Mouse (Mus musculus) heart, postnatal 36 days (tissue): ENCODE measurements around the gene Fbxo17. TPM values are rescaled to one million over a fixed set of nuclear protein-coding genes. Genes with fewer than 3 reads are reported as not detected.

Experiments used
- total RNA-seq, 2 experiments: library from RNA; stranded (reverse); gene quantifications; 2 replicates each; pipeline ENCODE4 v1.2.3; 2021

The Fbxo17 gene
- total RNA-seq, 2 experiments from 2014 or later = 0.46 to 0.53 TPM

Other genes starting within 250 kb of the Fbxo17 start
- gene Ifnl2, start 206.3 kb upstream of the Fbxo17 start, total RNA-seq = not detected
- gene Ifnl3, start 194.0 kb upstream of the Fbxo17 start, total RNA-seq = not detected
- gene Sycn, start 175.9 kb upstream of the Fbxo17 start, total RNA-seq = not detected
- gene Nccrp1, start 169.6 kb upstream of the Fbxo17 start, total RNA-seq = not detected
- gene Samd4b, start 118.7 kb upstream of the Fbxo17 start, total RNA-seq = 10 to 100 TPM; 20.5 to 24.5 TPM
- 1 to 10 TPM; 7.3 to 7.4 TPM for gene Pak4, start 118.6 kb upstream of the Fbxo17 start, total RNA-seq
- gene Acp7, start 85.5 kb upstream of the Fbxo17 start, total RNA-seq = not detected
- under 1 TPM in 1 of 2 experiments, not detected in 1; 0.22 TPM for gene Fbxo27, start 24.0 kb upstream of the Fbxo17 start, total RNA-seq
- 10 to 100 TPM; 53.9 to 54.1 TPM for gene Mrps12, start 25.0 kb downstream of the Fbxo17 start, total RNA-seq
- gene Sars2, start 25.2 kb downstream of the Fbxo17 start, total RNA-seq = 10 to 100 TPM; 14.6 to 16.3 TPM
- not detected for gene Ccer2, start 39.4 kb downstream of the Fbxo17 start, total RNA-seq
- gene Sirt2, start 49.9 kb downstream of the Fbxo17 start, total RNA-seq = 10 to 100 TPM; 85.1 to 87.0 TPM
- 10 to 100 TPM; 25.4 to 27.0 TPM for gene Nfkbib, start 50.7 kb downstream of the Fbxo17 start, total RNA-seq
- 1 to 10 TPM; 1.8 to 1.9 TPM for gene Rinl, start 72.2 kb downstream of the Fbxo17 start, total RNA-seq
- 100 to 1,000 TPM; 240 to 277 TPM for gene Hnrnpl, start 91.7 kb downstream of the Fbxo17 start, total RNA-seq
- 1,000 to 10,000 TPM; 1,832 to 1,909 TPM for gene Ech1, start 108.4 kb downstream of the Fbxo17 start, total RNA-seq
- 10 to 100 TPM; 29.4 to 48.3 TPM for gene Lgals4, start 117.0 kb downstream of the Fbxo17 start, total RNA-seq
- 1 to 10 TPM in 1 of 2 experiments, under 1 TPM in 1; 0.73 to 1.4 TPM for gene Lgals7, start 147.0 kb downstream of the Fbxo17 start, total RNA-seq
- gene Capn12, start 164.6 kb downstream of the Fbxo17 start, total RNA-seq = under 1 TPM; 0.19 to 0.27 TPM
- gene Actn4, start 245.5 kb downstream of the Fbxo17 start, total RNA-seq = 10 to 100 TPM; 69.4 to 81.8 TPM